Mouse (Mus musculus) limb, embryonic 14.5 days (tissue): Measurements from ENCODE around the gene Ltf. TPM values are rescaled to one million over a fixed set of nuclear protein-coding genes. Genes with fewer than 3 reads are reported as not detected.

Source experiments
- ATAC-seq: fragments of 200-750 bp; cut with Nextera tagmentation; 2 replicates; pipeline ENCODE4 v1.8.0; 2017; ENCODE audit warnings: low read depth, moderate number of reproducible peaks, moderate TSS enrichment; ENCODE audit not compliant: low FRiP score
- DNase-seq: peaks from one replicate; pipeline ENCODE4 v3.0.0-alpha.2; 2015; ENCODE audit warnings: low spot score
- H3K27ac ChIP-seq: fragments of 300-500 bp; sonication (generic); replicated peaks from 2 replicates; pipeline ENCODE4 v1.5.1; 2014; ENCODE audit warnings: low read depth, mild to moderate bottlenecking, low read length, moderate library complexity, mixed read lengths
- H3K27me3 ChIP-seq: fragments of 300-500 bp; sonication (generic); 2 replicates; pipeline ENCODE4 v1.6.1; 2014; ENCODE audit warnings: low read length, mixed read lengths; ENCODE audit not compliant: control insufficient read depth, insufficient read depth
- H3K36me3 ChIP-seq: fragments of 300-500 bp; sonication (generic); 2 replicates; pipeline ENCODE4 v1.6.1; 2014; ENCODE audit warnings: mild to moderate bottlenecking, low read length, moderate library complexity, mixed read lengths; ENCODE audit not compliant: control insufficient read depth, insufficient read depth
- H3K4me1 ChIP-seq: fragments of 300-500 bp; sonication (generic); 2 replicates; pipeline ENCODE4 v1.6.1; 2014; ENCODE audit warnings: antibody characterized with exemption, low read length, mixed read lengths; ENCODE audit not compliant: control insufficient read depth, insufficient read depth
- H3K4me2 ChIP-seq: fragments of 300-500 bp; sonication (generic); replicated peaks from 2 replicates; pipeline ENCODE4 v1.6.1; 2014; ENCODE audit warnings: low read depth, mild to moderate bottlenecking, low read length, moderate library complexity; ENCODE audit not compliant: severe bottlenecking
- H3K4me3 ChIP-seq: fragments of 300-500 bp; sonication (generic); replicated peaks from 2 replicates; pipeline ENCODE4 v1.5.1; 2014; ENCODE audit warnings: low read length
- H3K9ac ChIP-seq: fragments of 300-500 bp; sonication (generic); 2 replicates; pipeline ENCODE4 v1.6.1; 2014; ENCODE audit warnings: mild to moderate bottlenecking, low read depth, low read length, moderate library complexity; ENCODE audit not compliant: severe bottlenecking
- H3K9me3 ChIP-seq: fragments of 300-500 bp; sonication (generic); 2 replicates; pipeline ENCODE4 v1.6.1; 2016; ENCODE audit warnings: low read length; ENCODE audit not compliant: control insufficient read depth
- POLR2A ChIP-seq: fragments of 200-500 bp; IDR thresholded peaks from 2 replicates; pipeline ENCODE4 v1.8.0; 2012; ENCODE audit warnings: inconsistent platforms, mild to moderate bottlenecking, moderate library complexity, borderline replicate concordance; ENCODE audit not compliant: insufficient read depth, insufficient read length; ENCODE audit errors: extremely low read depth
- whole genome bisulfite sequencing: fragments of 180-500 bp; shearing (Covaris S2); extraction: QIAGEN DNeasy Blood & Tissue Kit; methylation state at CpG from one replicate; pipeline ENCODE4 v1.1.7; 2014; 5-methylcytosine and 5-hydroxymethylcytosine counted together
- polyA plus RNA-seq, 2 experiments: library from polyadenylated mRNA; depleted of rRNA in 1 of 2; stranded (reverse) in 1 of 2; unstranded in 1 of 2; fragments of >200 nt; fragmentation: Nextera tagmentation in 1 of 2; extraction: Ambion mirVana in 1 of 2; gene quantifications; 2 replicates each; pipeline versions ENCODE4 v1.2.1 to v1.2.3; 2012 to 2014

The Ltf gene
- polyA plus RNA-seq, 2 experiments = 0.44 to 1.4 TPM

DNA sequence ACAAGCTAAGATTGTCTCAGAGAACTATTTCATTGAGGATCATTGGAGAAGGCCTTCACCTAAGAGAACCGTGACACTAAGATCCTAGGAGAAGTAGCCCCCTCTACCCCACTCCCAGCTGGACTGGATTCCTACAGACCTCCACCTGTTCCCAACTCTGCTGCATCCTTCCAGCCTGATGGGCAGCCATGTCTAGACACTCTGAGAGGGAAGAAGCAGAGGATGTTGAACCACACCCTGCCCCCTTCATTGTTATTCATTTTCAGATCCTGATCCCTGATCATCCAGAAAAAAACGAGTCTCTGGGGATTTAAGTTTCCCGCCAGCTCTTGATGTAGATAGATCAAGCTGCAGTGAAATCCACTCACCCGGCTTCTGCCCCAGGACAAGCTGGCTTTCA is 53.9 kb downstream of the Ltf start:
- Histone ChIP-seq H3K4me3 (no peak overlapping the region), H3K4me1 (peaks cover 4% of the 10 kb centered on the region; the same call in 1 of the 2 replicates), H3K36me3 (no peaks in the 10 kb centered on the region), H3K4me2 (no peak overlapping the region), H3K9me3 (peaks cover 8% of the 10 kb centered on the region; the same call in 1 of the 2 replicates), H3K27ac (no peak overlapping the region), H3K27me3 (no peaks in the 10 kb centered on the region), H3K9ac (no peak overlapping the region)
- WGBS = 74% methylated on average over 4 of the region's 4 CpGs
- no peak for TF ChIP-seq POLR2A
- DNase-seq (no peak), ATAC-seq (no peak)

DNA sequence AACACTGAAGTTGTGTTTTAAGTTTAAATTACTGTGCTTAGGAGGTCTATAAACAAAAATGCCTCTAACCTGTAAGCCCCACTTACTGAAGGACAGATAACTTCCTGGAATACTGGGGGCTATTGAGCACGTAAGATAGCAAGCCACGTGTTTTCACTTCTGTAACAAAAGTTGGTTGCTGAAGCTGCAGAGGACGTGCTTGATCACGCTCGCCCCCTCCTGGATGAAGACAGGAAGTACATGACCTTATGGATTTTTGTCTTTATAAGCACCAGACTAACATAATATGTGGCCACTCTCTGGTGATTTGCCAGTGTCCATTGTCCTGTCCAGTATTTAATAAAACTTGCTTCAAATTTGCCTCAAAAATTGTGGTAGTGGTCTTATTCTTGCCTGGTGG is 58.7 kb downstream of the Ltf start:
- Histone ChIP-seq H3K27me3 (no peaks in the 10 kb centered on the region), H3K4me2 (no peak overlapping the region), H3K36me3 (no peaks in the 10 kb centered on the region), H3K9me3 (peaks cover 8% of the 10 kb centered on the region; the same call in 1 of the 2 replicates), H3K4me3 (no peak overlapping the region), H3K9ac (no peak overlapping the region), H3K4me1 (no peaks in the 10 kb centered on the region), H3K27ac (no peak overlapping the region)
- DNase-seq (no peak), ATAC-seq (no peak)
- WGBS = 65% methylated on average over 5 of the region's 5 CpGs
- no peak for TF ChIP-seq POLR2A

DNA sequence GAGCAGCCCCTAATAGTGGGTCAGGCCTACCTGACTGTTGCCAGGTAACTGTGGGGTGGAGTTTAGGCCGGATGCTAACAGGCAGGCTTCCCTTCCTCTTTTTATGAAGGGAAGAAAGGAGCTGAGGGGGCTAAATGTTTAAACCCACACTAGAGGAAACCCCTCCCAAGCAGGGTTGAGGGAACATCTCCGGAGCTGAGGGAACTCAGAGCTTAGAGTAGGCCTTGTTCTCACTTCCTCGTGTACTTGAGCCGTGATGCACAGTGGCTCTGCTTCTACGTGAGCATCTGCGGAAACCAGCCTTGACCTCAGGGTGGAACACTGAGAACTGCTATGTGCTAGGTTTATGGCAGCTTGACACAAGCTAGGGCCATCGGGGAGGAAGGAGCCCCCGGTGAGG is 61.7 kb downstream of the Ltf start:
- H3K4me2 ChIP-seq = no peak overlapping the region
- 93% methylated on average over 8 of the region's 8 CpGs for WGBS
- H3K27me3 ChIP-seq = no peaks in the 10 kb centered on the region
- no peaks in the 10 kb centered on the region for H3K4me1 ChIP-seq
- no peak overlapping the region for H3K9ac ChIP-seq
- no peak for TF ChIP-seq POLR2A
- H3K27ac ChIP-seq = no peak overlapping the region
- DNase-seq (no peak), ATAC-seq (no peak)
- no peaks in the 10 kb centered on the region for H3K36me3 ChIP-seq
- no peak overlapping the region for H3K4me3 ChIP-seq
- H3K9me3 ChIP-seq = no peaks in the 10 kb centered on the region

DNA sequence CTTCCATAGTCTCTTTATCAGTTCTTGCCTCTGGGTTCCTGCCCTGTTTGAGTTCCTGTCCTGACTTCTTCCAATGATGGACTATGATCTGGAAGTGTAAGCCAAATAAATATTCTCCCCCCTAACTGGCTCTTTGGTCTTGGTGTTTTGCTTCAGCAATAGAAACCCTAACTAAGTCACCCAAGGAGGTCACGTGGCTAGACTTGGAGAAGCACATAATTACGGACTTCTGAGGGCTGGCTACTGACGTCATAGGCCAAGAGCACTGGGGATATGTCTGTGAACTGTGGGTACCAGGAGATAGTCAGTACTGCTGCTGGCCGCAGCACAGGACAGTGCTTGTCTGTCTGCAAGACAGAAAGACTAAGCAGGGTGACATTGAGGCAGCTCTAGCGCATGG is 62.7 kb downstream of the Ltf start:
- no peak for TF ChIP-seq POLR2A
- Histone ChIP-seq H3K4me3 (no peak overlapping the region), H3K4me2 (no peak overlapping the region), H3K27me3 (no peaks in the 10 kb centered on the region), H3K4me1 (no peaks in the 10 kb centered on the region), H3K9ac (no peak overlapping the region), H3K27ac (no peak overlapping the region), H3K9me3 (no peaks in the 10 kb centered on the region), H3K36me3 (no peaks in the 10 kb centered on the region)
- DNase-seq = no peak
- WGBS = 77% methylated on average over 5 of the region's 5 CpGs
- no peak for ATAC-seq

DNA sequence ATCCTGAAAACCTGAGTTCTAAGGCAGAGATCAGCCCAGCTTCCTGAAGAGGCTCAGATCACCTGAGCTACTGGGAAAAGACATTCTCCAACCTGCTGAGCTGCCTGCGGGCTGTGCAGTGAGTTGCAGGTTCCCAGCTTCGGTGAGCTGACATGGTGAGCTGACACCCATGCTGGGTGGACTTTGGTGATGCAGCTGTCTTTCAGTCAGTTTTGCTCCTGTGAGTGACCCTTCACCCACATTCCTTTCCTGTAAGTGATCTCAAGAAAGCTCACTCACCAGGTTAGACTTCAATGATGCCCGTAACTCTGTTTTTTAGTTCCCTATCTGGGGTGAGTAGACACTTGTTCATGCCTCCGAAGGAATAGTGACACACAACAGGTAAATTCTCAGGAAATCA is 66.3 kb downstream of the Ltf start:
- no peak overlapping the region for H3K9ac ChIP-seq
- no peak overlapping the region for H3K27ac ChIP-seq
- ATAC-seq = no peak
- no peak for DNase-seq
- no peak for TF ChIP-seq POLR2A
- WGBS = 55% methylated on average over 4 of the region's 4 CpGs
- no peaks in the 10 kb centered on the region for H3K36me3 ChIP-seq
- H3K4me2 ChIP-seq = no peak overlapping the region
- peaks cover 6% of the 10 kb centered on the region; the same call in 1 of the 2 replicates for H3K4me1 ChIP-seq
- no peak overlapping the region for H3K4me3 ChIP-seq
- no peaks in the 10 kb centered on the region for H3K9me3 ChIP-seq
- no peaks in the 10 kb centered on the region for H3K27me3 ChIP-seq

DNA sequence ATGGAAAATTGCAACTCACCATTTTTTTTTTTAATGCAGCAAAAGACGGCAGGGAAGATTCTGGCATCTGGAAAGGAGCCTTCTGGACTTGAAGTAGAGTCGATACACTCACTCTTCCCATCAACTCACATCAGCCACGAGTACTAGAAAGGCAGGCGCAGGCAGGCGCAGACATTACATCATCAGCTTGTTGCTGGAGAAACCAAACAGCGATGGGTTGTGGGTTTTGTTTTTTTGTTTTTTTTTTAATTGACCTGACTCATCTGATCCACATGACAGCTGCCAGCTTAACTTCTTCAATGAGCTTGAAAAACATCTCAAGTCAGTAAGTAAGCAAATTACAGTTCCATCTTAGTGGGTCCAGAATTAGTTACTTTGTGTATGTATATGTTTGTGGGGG is 67.1 kb downstream of the Ltf start:
- H3K9ac ChIP-seq = no peak overlapping the region
- no peaks in the 10 kb centered on the region for H3K9me3 ChIP-seq
- peaks cover 6% of the 10 kb centered on the region; the same call in 1 of the 2 replicates for H3K4me1 ChIP-seq
- no peak for DNase-seq
- 63% methylated on average over 6 of the region's 6 CpGs for WGBS
- no peaks in the 10 kb centered on the region for H3K27me3 ChIP-seq
- no peak for TF ChIP-seq POLR2A
- no peak overlapping the region for H3K27ac ChIP-seq
- H3K4me2 ChIP-seq = no peak overlapping the region
- no peak overlapping the region for H3K4me3 ChIP-seq
- ATAC-seq = no peak
- no peaks in the 10 kb centered on the region for H3K36me3 ChIP-seq
